Mouse (Mus musculus): ENCODE measurements around the gene Mrm2. TPM values are rescaled to one million over a fixed set of nuclear protein-coding genes. Genes with fewer than 3 reads are reported as not detected.

The Mrm2 gene
- polyA plus RNA-seq (2012; rRNA removed) = 5.8 and 6.2 TPM in 2 replicates

GRCm38 (mm10) chr5:140331615-140332512, at the start of gene Mrm2:
TSS of gene Mrm2 (minus strand) at chr5:140331898.

GRCm38 (mm10) chr5:140321042-140321755, 10.5 kb downstream of the Mrm2 start, which contains the start of the genes Mad1l1 and Nudt1:
TSS of gene Mad1l1 (minus strand) at chr5:140321552.
TSS of gene Nudt1 (plus strand) at chr5:140321656.

Other genes with a start within 250 kb of the Mrm2 start
- gene Mad1l1, start 10.3 kb downstream of the Mrm2 start, polyA plus RNA-seq (2012; rRNA removed) = 16.9 and 17.6 TPM in 2 replicates
- 10.6 and 11.4 TPM in 2 replicates for gene Nudt1, start 10.2 kb downstream of the Mrm2 start, polyA plus RNA-seq (2012; rRNA removed)
- 9.1 TPM in 2 replicates for gene Snx8, start 57.4 kb upstream of the Mrm2 start, polyA plus RNA-seq (2012; rRNA removed)
- gene Eif3b, start 87.4 kb upstream of the Mrm2 start, polyA plus RNA-seq (2012; rRNA removed) = 79.6 and 88.9 TPM in 2 replicates
- gene Gm4869, start 113.7 kb upstream of the Mrm2 start, polyA plus RNA-seq (2012; rRNA removed) = not detected in 2 replicates
- gene Chst12, start 173.7 kb upstream of the Mrm2 start, polyA plus RNA-seq (2012; rRNA removed) = 27.0 and 27.4 TPM in 2 replicates
- gene Grifin, start 233.2 kb upstream of the Mrm2 start, polyA plus RNA-seq (2012; rRNA removed) = not detected in 2 replicates

All from colon, adult 2 months (tissue).